Mouse (Mus musculus) CH12.LX (cell line): ENCODE results near the gene Palm. TPM values are rescaled to one million over a fixed set of nuclear protein-coding genes. Genes with fewer than 3 reads are reported as not detected.

Experiments
- DNase-seq: peaks from one replicate; pipeline ENCODE4 v3.0.0-alpha.2; 2013; ENCODE audit errors: extremely low read depth
- H3K27ac ChIP-seq: 2 replicates; pipeline ENCODE4 v1.5.1; 2012; ENCODE audit warnings: low read depth, mild to moderate bottlenecking, control low read depth, moderate library complexity; ENCODE audit not compliant: insufficient read depth
- H3K27me3 ChIP-seq: replicated peaks from 2 replicates; pipeline ENCODE3; 2012; ENCODE audit warnings: inconsistent platforms
- H3K36me3 ChIP-seq, 2 experiments: replicated peaks in 1 of 2; 2 replicates each; pipeline versions ENCODE3 to v1.6.1; 2012; ENCODE audit warnings: inconsistent platforms in 1 of 2, low read length in 1 of 2, mild to moderate bottlenecking in 1 of 2, mixed read lengths in 1 of 2, moderate library complexity in 1 of 2; ENCODE audit not compliant: control insufficient read depth in 1 of 2, insufficient read depth in 1 of 2
- H3K4me1 ChIP-seq, 2 experiments: 2 replicates each; pipeline ENCODE4 v1.6.1; 2012; ENCODE audit warnings: inconsistent platforms in 1 of 2, moderate library complexity in 1 of 2; ENCODE audit not compliant: insufficient read depth in 2 of 2, control insufficient read depth in 1 of 2
- H3K4me2 ChIP-seq: 2 replicates; pipeline ENCODE4 v1.6.1; 2012; ENCODE audit warnings: low read depth, mild to moderate bottlenecking, control low read depth; ENCODE audit not compliant: poor library complexity, insufficient read depth, severe bottlenecking
- H3K4me3 ChIP-seq, 3 experiments: fragments of 150-350 bp in 1 of 3; sonication (generic) in 1 of 3; replicated peaks in 1 of 3; 2 replicates each; pipeline versions ENCODE3 to v1.5.1; 2011 to 2012; ENCODE audit warnings: low read depth in 2 of 3, low read length in 2 of 3, mild to moderate bottlenecking in 2 of 3, moderate library complexity in 2 of 3, control low read depth in 1 of 3, improper control_type of control experiment in 1 of 3, inconsistent platforms in 1 of 3, mixed read lengths in 1 of 3; ENCODE audit not compliant: poor library complexity in 1 of 3
- H3K79me2 ChIP-seq: replicated peaks from 2 replicates; pipeline ENCODE4 v1.6.1; 2012; ENCODE audit warnings: mild to moderate bottlenecking, moderate library complexity; ENCODE audit not compliant: control insufficient read depth, poor library complexity, insufficient read depth, severe bottlenecking; ENCODE audit errors: extremely low read depth
- H3K9ac ChIP-seq: 2 replicates; pipeline ENCODE4 v1.6.1; 2012; ENCODE audit warnings: low read depth, mild to moderate bottlenecking, control low read depth, moderate library complexity; ENCODE audit not compliant: insufficient read depth
- H3K9me3 ChIP-seq: replicated peaks from 2 replicates; pipeline ENCODE3; 2012; ENCODE audit warnings: low read length, inconsistent platforms, mixed read lengths
- BHLHE40 ChIP-seq: IDR thresholded peaks from 2 replicates; pipeline ENCODE4 v1.6.1; 2011; ENCODE audit warnings: mild to moderate bottlenecking, low read depth, low read length, improper control_type of control experiment
- E2F4 ChIP-seq: IDR thresholded peaks from 2 replicates; pipeline ENCODE4 v1.6.1; 2011; ENCODE audit warnings: low read depth, low read length, improper control_type of control experiment; ENCODE audit not compliant: insufficient replicate concordance
- IRF4 ChIP-seq: IDR thresholded peaks from 2 replicates; pipeline ENCODE4 v1.6.1; 2014; ENCODE audit warnings: low read depth, mild to moderate bottlenecking, inconsistent platforms, low read length, improper control_type of control experiment
- JUND ChIP-seq: conservative IDR thresholded peaks from 2 replicates; pipeline ENCODE4 v1.6.1; 2011; ENCODE audit warnings: low read depth, low read length, improper control_type of control experiment
- KAT2A ChIP-seq: IDR thresholded peaks from 2 replicates; pipeline ENCODE4 v1.6.1; 2012; ENCODE audit warnings: low read length, improper control_type of control experiment, inconsistent platforms; ENCODE audit not compliant: insufficient replicate concordance
- MAZ ChIP-seq: IDR thresholded peaks from 2 replicates; pipeline ENCODE4 v1.6.1; 2012; ENCODE audit warnings: low read depth, mild to moderate bottlenecking, inconsistent platforms, low read length, improper control_type of control experiment, moderate library complexity
- MXI1 ChIP-seq: IDR thresholded peaks from 2 replicates; pipeline ENCODE4 v1.6.1; 2011; ENCODE audit warnings: mild to moderate bottlenecking, low read depth, low read length, improper control_type of control experiment
- PAX5 ChIP-seq: IDR thresholded peaks from 2 replicates; pipeline ENCODE4 v1.6.1; 2012; ENCODE audit warnings: low read length, inconsistent platforms, mixed read lengths
- POLR2A ChIP-seq: IDR thresholded peaks from 2 replicates; pipeline ENCODE4 v1.6.1; 2011; ENCODE audit warnings: low read depth, mild to moderate bottlenecking, improper control_type of control experiment, low read length
- SIN3A ChIP-seq: IDR thresholded peaks from 2 replicates; pipeline ENCODE4 v1.6.1; 2012; ENCODE audit warnings: low read length, improper control_type of control experiment, inconsistent platforms
- TBP ChIP-seq: conservative IDR thresholded peaks from 2 replicates; pipeline ENCODE4 v1.6.1; 2011; ENCODE audit warnings: low read depth, low read length, improper control_type of control experiment
- UBTF ChIP-seq: IDR thresholded peaks from 2 replicates; pipeline ENCODE4 v1.6.1; 2012; ENCODE audit warnings: low read depth, mild to moderate bottlenecking, inconsistent platforms, low read length, improper control_type of control experiment, moderate library complexity
- USF2 ChIP-seq: conservative IDR thresholded peaks from 2 replicates; pipeline ENCODE4 v1.6.1; 2011; ENCODE audit warnings: low read depth, low read length, improper control_type of control experiment
- ZC3H11A ChIP-seq: IDR thresholded peaks from 2 replicates; pipeline ENCODE4 v1.6.1; 2012; ENCODE audit warnings: low read depth, mild to moderate bottlenecking, inconsistent platforms, low read length, improper control_type of control experiment
- ZKSCAN1 ChIP-seq: IDR thresholded peaks from 2 replicates; pipeline ENCODE4 v1.6.1; 2012; ENCODE audit warnings: low read depth, inconsistent platforms, low read length, improper control_type of control experiment, borderline replicate concordance
- ZMIZ1 ChIP-seq: IDR thresholded peaks from 2 replicates; pipeline ENCODE4 v1.6.1; 2012; ENCODE audit warnings: low read depth, mild to moderate bottlenecking, inconsistent platforms, low read length, improper control_type of control experiment
- dilution Hi-C: fragments of 300-500 bp; cut with MboI; formaldehyde crosslinking; loops from 2 replicates; pipeline ENCODE4 v1.14.3; 2020; ENCODE audit warnings: low sequenced_read_pairs; ENCODE audit not compliant: extremely low pct_unique_long_range_greater_than_20kb, extremely low pct_ligation_motif_present
- in situ Hi-C: fragments of 300-500 bp; cut with MboI; formaldehyde crosslinking; loops from 3 replicates; pipeline ENCODE4 v1.14.3; 2019; ENCODE audit warnings: low sequenced_read_pairs, low pct_ligation_motif_present, low pct_unique_long_range_greater_than_20kb, mixed read lengths
- polyA plus RNA-seq: library from polyadenylated mRNA; unstranded; fragments of >175 nt; gene quantifications from 2 replicates; pipeline ENCODE4 v1.2.1, GENCODE M21; 2012; ENCODE audit warnings: low read depth; ENCODE audit not compliant: insufficient read length
- total RNA-seq, 2 experiments: library from RNA; depleted of rRNA; stranded (reverse); fragments of 300-350 nt in 1 of 2; fragments of >200 nt in 1 of 2; gene quantifications; 2 replicates each; pipeline ENCODE4 v1.2.3; 2012 to 2014

The Palm gene
- total and polyA plus RNA-seq, 3 experiments, result 0.78 to 5.3 (median 2.5) TPM

DNA sequence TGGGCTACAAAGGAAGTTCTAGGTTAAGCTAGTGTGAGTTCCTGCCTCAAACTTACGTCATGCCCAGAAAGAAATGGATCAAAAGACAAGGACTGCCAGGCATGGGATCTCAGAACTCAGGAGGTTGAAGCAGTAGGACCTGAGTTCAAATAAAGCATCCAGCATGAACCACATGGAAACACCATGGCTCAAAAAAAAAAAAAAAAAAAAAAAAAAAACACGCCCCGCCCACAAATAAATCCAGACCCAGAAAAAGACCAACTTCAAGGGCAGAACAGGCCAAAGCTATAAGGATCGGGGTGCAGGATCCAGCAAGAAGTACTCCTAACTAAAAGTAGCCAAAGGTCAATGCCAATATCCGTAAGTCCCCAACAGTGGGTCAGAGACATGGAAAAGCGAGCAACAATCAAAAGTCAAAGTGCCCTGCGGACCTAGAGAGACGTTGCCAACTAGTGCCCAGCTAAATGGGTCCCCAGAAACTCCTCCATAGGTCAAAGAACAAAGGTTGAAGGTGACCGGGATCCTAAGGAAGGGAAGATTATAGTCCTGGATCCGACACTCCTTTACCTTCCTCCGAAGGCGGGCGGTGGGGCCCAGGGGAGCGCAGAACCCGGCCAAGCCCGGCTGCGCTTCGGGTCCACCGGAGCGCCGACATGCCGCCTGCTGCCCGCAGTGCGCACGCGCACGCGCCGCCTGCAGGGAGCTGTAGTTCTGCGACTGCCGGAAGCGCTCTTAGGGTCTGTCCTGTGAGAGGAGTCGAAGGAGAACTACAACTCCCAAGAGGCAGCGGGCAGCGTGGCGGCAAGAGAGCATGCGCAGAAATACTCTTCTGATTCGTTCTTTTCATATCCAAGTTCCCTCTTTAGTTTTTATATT, 47.2 kb upstream of the Palm start, which contains the start of gene Polrmt (continued):
- TF ChIP-seq E2F4, result no peak
- TF ChIP-seq SIN3A, result no peak
- peak; percentile 25; the same call in 1 of the 2 replicates for TF ChIP-seq BHLHE40
- TF ChIP-seq UBTF, result no peak
- no peak for TF ChIP-seq JUND
- peak; percentile 85 for TF ChIP-seq MXI1
- no peak for TF ChIP-seq USF2
- peak; percentile 93 for TF ChIP-seq POLR2A
- no peak for TF ChIP-seq ZKSCAN1
- TF ChIP-seq ZMIZ1, result no peak; the same call in 1 of the 2 replicates
- TF ChIP-seq MAZ, result no peak
- TF ChIP-seq ZC3H11A, result no peak

DNA sequence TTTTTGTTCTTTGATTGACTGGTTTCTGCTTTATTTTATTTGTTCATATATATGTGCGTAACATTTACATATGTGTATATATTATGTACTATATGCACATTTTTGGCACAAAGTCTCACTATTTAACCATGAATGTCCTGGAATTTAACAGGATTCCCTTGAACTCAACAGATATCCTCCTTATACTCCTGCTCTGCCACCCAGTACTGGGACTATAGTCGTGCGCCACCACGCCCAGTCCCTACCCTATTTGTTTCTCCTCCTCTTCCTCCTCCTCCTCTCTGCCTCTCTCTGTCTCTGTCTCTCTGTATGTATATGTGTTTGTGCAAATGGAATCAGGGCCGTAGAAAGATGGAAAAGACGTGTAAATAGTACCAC, 46.6 kb upstream of the Palm start:
- no peak for DNase-seq
- peak overlapping the region; percentile 26; the same call in 1 of the 2 replicates for H3K4me2 ChIP-seq
- peaks cover 8% of the 10 kb centered on the region for H3K79me2 ChIP-seq
- H3K27me3 ChIP-seq, result no peaks in the 10 kb centered on the region
- dilution Hi-C loops (no loop called here), in situ Hi-C loops (no loop called here)
- TF ChIP-seq TBP (no peak), PAX5 (no peak), IRF4 (0 out of 2 replicates have a peak, but pooled peaks have one; percentile 3), ZKSCAN1 (no peak), KAT2A (no peak)
- H3K27ac ChIP-seq, result no peak overlapping the region
- peaks cover 8 to 34% of the 10 kb centered on the region in 2 experiments for H3K4me1 ChIP-seq
- peaks cover 26 to 34% of the 10 kb centered on the region in 2 experiments for H3K36me3 ChIP-seq
- no peaks in the 10 kb centered on the region for H3K9me3 ChIP-seq
- no peak overlapping the region for H3K9ac ChIP-seq
- H3K4me3 ChIP-seq, result peak overlapping the region in 2 of 3 experiments; percentile 17 to 69

DNA sequence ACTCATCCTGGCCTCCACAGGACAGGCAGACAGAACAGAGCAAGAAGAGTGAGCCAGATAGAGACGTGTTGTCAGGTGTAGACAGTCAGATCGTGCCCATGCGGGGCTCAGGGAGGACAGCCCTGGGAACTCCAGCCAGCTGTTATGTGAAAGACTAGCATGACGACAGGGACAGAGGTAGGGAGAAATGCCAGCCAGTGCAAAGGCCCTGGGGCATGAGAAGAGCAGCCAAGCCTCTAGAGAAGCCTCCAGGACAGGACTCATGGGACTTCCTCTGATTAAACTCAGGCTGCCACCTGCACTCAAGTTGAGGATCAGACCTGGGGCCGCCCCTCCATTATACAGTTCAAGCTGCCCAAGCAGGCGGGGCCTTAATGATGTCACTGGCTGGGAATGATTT, 44.9 kb upstream of the Palm start:
- no peak overlapping the region for H3K4me3 ChIP-seq
- peaks cover 11 to 18% of the 10 kb centered on the region in 2 experiments for H3K36me3 ChIP-seq
- dilution Hi-C loops, result no loop called here
- H3K27ac ChIP-seq, result no peak overlapping the region
- no peak for TF ChIP-seq USF2
- TF ChIP-seq, all 38 proteins: peak for 0
- in situ Hi-C loops, result no loop called here
- no peak overlapping the region for H3K4me2 ChIP-seq
- no peaks in the 10 kb centered on the region for H3K9me3 ChIP-seq
- no peak overlapping the region for H3K9ac ChIP-seq
- H3K79me2 ChIP-seq, result peaks cover 8% of the 10 kb centered on the region
- no peaks in the 10 kb centered on the region for H3K27me3 ChIP-seq
- DNase-seq, result no peak
- H3K4me1 ChIP-seq, result peaks cover 8 to 34% of the 10 kb centered on the region in 2 experiments
